Mouse (Mus musculus) kidney, postnatal 0 days (tissue): ENCODE measurements around the gene Hook2. TPM values are rescaled to one million over a fixed set of nuclear protein-coding genes. Genes with fewer than 3 reads are reported as not detected.

ENCODE experiments used
- ATAC-seq: fragments of 200-750 bp; cut with Nextera tagmentation; replicated peaks from 2 replicates; pipeline ENCODE4 v1.8.0; 2017; ENCODE audit warnings: low read depth, moderate number of reproducible peaks, moderate TSS enrichment, moderate library complexity; ENCODE audit not compliant: low FRiP score
- DNase-seq: peaks from one replicate; pipeline ENCODE4 v3.0.0-alpha.2; 2016; ENCODE audit warnings: low spot score
- H3K27ac ChIP-seq: fragments of 300-500 bp; sonication (generic); 2 replicates; pipeline ENCODE4 v1.5.1; 2014; ENCODE audit warnings: mild to moderate bottlenecking
- H3K27me3 ChIP-seq: fragments of 300-500 bp; sonication (generic); 2 replicates; pipeline ENCODE4 v1.6.1; 2014; ENCODE audit warnings: low read length, mixed read lengths; ENCODE audit not compliant: insufficient read depth
- H3K36me3 ChIP-seq: fragments of 300-500 bp; sonication (generic); 2 replicates; pipeline ENCODE4 v1.6.1; 2014; ENCODE audit warnings: low read length, mixed read lengths; ENCODE audit not compliant: insufficient read depth
- H3K4me1 ChIP-seq: fragments of 300-500 bp; sonication (generic); replicated peaks from 2 replicates; pipeline ENCODE4 v1.6.1; 2014; ENCODE audit warnings: antibody characterized with exemption, low read length, mixed read lengths; ENCODE audit not compliant: insufficient read depth
- H3K4me2 ChIP-seq: fragments of 300-500 bp; sonication (generic); 2 replicates; pipeline ENCODE4 v1.6.1; 2014; ENCODE audit warnings: mild to moderate bottlenecking, low read length, moderate library complexity, mixed read lengths
- H3K4me3 ChIP-seq: fragments of 300-500 bp; sonication (generic); replicated peaks from 2 replicates; pipeline ENCODE4 v1.5.1; 2014; ENCODE audit warnings: low read depth, low read length
- H3K9ac ChIP-seq: fragments of 300-500 bp; sonication (generic); 2 replicates; pipeline ENCODE4 v1.6.1; 2014; ENCODE audit warnings: low read depth, low read length
- H3K9me3 ChIP-seq: fragments of 300-500 bp; sonication (generic); replicated peaks from 2 replicates; pipeline ENCODE4 v1.6.1; 2016; ENCODE audit warnings: low read length, inconsistent platforms, mixed read lengths
- CTCF ChIP-seq: IDR thresholded peaks from 2 replicates; pipeline ENCODE4 v1.5.1; 2016; ENCODE audit warnings: antibody characterized with exemption, low read depth, mild to moderate bottlenecking, moderate library complexity
- WGBS: fragments of 180-500 bp; shearing (Covaris S2); extraction: QIAGEN DNeasy Blood & Tissue Kit; methylation state at CpG from one replicate; pipeline ENCODE4 v1.1.7; 2014; 5-methylcytosine and 5-hydroxymethylcytosine counted together
- polyA plus RNA-seq: library from polyadenylated mRNA; unstranded; fragments of >200 nt; fragmentation: Nextera tagmentation; extraction: Ambion mirVana; gene quantifications from 2 replicates; pipeline ENCODE4 v1.2.1, GENCODE M21; 2015

Gene Hook2
- polyA plus RNA-seq, 1 experiment from 2014 or later: 30.2 TPM

DNA sequence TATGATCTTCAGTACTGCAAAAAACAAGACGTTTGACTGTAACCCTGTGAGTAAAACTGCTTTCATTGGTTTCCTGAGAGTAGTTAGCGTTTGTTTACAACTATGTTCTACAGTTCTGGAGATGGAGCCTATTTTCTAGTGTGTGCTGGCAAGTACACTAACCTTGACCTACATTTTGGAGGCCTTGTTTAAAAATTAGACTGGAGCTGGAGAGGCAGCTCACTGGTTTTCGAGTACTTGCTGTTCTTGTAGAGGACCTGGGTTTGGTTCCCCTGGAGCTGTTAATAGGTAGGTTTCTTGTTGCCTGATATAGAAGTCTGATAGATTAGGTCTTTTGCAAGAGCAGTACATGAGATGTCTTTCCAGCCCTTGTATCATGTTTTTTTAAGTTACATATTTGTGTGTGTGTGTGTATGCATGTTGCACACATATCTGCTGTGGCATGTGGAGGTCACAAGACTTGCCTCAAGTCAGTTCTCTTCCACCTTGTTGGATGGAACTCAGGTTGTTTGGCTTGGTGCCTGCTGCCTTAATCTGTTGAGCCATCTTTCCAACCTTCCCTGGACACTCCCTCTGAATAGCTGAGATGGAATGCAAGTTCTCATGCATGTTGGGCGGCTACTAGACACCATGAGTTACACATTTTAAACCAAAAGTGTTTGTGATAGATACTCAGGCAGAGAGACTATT lies 42.4 kb downstream of the Hook2 start:
- Histone ChIP-seq H3K4me1 (peaks cover 13% of the 10 kb centered on the region; the same call in 1 of the 2 replicates), H3K9ac (no peak overlapping the region), H3K36me3 (peaks cover 26% of the 10 kb centered on the region), H3K27ac (peak overlapping the region; percentile 54; the same call in 1 of the 2 replicates), H3K4me2 (no peak overlapping the region), H3K4me3 (no peak overlapping the region), H3K9me3 (no peaks in the 10 kb centered on the region), H3K27me3 (no peaks in the 10 kb centered on the region)
- TF ChIP-seq CTCF: no peak
- ATAC-seq: no peak
- no peak for DNase-seq
- 80% methylated on average over 4 of the region's 4 CpGs for WGBS

DNA sequence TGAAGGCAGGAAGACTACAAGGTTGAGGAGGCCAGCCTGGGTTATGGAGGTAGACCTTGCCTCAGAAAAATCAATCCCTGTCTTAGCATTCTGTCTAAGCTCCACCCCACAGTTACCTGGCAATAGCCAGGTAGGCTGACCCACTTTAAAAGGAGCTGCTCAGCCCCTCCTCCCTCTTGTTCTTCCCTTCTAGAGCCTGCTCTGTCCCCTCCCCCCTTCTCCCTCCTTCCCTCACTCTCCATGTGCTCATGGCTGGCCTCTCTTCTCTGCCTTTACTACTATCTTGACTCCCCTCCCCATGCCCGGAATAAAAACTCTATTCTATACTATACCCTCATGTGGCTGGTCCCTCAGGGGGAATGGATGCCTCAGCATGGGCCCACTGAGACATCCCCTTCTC lies 43.5 kb downstream of the Hook2 start:
- H3K27ac ChIP-seq: no peak overlapping the region; the same call in 1 of the 2 replicates
- WGBS: 68% methylated on average over 1 of the region's 1 CpGs
- H3K9me3 ChIP-seq: no peaks in the 10 kb centered on the region

DNA sequence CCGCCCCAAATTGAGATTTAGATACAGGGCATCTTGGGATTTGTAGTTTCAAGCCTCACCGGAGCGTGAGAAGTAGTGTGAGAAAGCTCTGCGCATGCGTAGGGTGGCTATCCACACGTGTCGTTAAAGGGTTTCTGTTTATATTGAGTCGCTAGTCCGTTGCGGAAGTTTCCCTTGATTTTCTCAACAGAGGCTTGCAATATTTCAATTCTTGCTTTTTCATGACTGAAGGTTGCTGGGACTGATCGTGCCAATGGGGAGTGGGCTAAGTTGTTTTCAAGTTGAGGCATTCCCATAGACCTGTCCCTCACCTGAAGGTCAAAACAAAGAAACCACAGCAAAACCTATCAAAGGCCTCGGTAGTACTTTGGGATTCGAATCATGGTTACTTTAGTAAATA lies 44.4 kb downstream of the Hook2 start:
- TF ChIP-seq CTCF: no peak
- Histone ChIP-seq H3K36me3 (peaks cover 24% of the 10 kb centered on the region), H3K27ac (no peak overlapping the region), H3K9me3 (no peaks in the 10 kb centered on the region), H3K4me3 (peak overlapping the region; percentile 85), H3K27me3 (no peaks in the 10 kb centered on the region), H3K4me1 (peaks cover 13% of the 10 kb centered on the region), H3K4me2 (peak overlapping the region; percentile 91), H3K9ac (peak overlapping the region; percentile 69; the same call in 1 of the 2 replicates)
- DNase-seq (peak; percentile 95), ATAC-seq (no peak)
- 4% methylated on average over 13 of the region's 13 CpGs for WGBS

More for the DNA sequence above, 43.5 kb downstream of the Hook2 start:
- Histone ChIP-seq H3K36me3 (peaks cover 26% of the 10 kb centered on the region), H3K4me1 (peaks cover 12% of the 10 kb centered on the region), H3K9ac (no peak overlapping the region), H3K4me3 (no peak overlapping the region), H3K4me2 (no peak overlapping the region), H3K27me3 (no peaks in the 10 kb centered on the region)
- TF ChIP-seq CTCF: no peak
- no peak for DNase-seq
- no peak for ATAC-seq

DNA sequence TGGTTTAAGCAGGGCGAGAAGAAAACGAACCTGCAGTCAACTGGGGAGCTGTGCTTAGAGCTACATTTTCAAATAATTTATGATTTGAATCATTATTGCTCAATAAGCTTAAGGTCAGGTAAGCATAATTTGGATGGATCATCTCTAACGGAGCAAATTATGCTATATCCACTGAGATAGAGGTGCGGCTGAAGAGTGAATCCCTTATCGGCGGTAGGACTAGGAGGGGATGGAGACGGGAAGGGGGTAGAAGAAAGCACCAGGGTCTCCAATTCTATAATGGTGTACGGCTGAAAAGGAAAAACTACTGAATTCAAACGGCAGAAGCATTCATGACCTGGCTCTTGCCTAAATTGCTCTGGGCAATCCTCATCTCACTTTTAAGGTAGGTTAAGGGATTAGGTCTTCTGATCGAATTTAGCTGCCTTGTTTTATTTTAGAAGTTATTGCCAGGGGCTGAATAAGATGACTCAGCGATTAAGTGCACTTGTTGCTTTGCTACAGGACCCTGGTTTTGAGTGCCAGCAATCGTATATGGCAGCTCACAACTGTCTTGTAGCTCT lies 44.8 kb downstream of the Hook2 start:
- peaks cover 13% of the 10 kb centered on the region for H3K4me1 ChIP-seq
- TF ChIP-seq CTCF: no peak
- no peak for ATAC-seq
- H3K27me3 ChIP-seq: no peaks in the 10 kb centered on the region
- peak overlapping the region; percentile 92 for H3K27ac ChIP-seq
- peak overlapping the region; percentile 91 for H3K4me2 ChIP-seq
- peak overlapping the region; percentile 69 for H3K9ac ChIP-seq
- 7% methylated on average over 12 of the region's 12 CpGs for WGBS
- H3K9me3 ChIP-seq: no peaks in the 10 kb centered on the region
- peaks cover 19% of the 10 kb centered on the region for H3K36me3 ChIP-seq
- H3K4me3 ChIP-seq: peak overlapping the region; percentile 85
- DNase-seq: peak; percentile 18

DNA sequence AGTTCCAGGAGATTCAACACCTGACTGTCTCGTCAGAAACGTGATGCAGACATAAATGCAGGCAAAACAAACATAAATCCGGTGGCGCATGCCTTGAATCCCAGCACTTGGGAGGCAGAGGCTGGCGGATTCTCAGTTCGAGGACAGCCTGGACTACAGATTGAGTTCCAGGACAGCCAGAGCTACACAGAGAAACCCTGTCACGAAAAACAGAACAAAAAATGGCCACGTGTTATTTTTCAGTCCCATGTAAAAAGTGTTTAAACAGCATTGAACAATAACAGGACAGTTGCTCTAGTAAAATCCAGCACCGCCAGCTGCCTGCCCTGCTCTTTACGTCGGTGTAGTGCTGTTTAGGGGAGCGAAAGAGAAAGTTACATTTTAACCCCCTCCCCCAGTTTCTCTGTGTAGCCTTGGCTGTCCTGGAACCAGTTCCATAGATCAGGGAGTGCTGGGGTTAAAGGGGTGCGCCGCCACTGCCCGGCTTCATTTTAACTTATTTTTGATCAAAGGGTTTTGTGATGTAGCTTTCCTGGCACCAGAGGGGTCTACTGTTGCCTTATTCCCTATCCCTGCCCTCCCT lies 45.4 kb downstream of the Hook2 start:
- WGBS: 2% methylated on average over 15 of the region's 15 CpGs
- Histone ChIP-seq H3K9ac (peak overlapping the region; percentile 69), H3K9me3 (no peaks in the 10 kb centered on the region), H3K27ac (peak overlapping the region; percentile 92), H3K4me3 (peak overlapping the region; percentile 85), H3K27me3 (no peaks in the 10 kb centered on the region), H3K36me3 (peaks cover 20% of the 10 kb centered on the region), H3K4me2 (peak overlapping the region; percentile 91), H3K4me1 (peaks cover 13% of the 10 kb centered on the region)
- no peak for TF ChIP-seq CTCF
- DNase-seq (peak; percentile 47), ATAC-seq (0 out of 2 replicates have a peak, but pooled peaks have one; percentile 0)

DNA sequence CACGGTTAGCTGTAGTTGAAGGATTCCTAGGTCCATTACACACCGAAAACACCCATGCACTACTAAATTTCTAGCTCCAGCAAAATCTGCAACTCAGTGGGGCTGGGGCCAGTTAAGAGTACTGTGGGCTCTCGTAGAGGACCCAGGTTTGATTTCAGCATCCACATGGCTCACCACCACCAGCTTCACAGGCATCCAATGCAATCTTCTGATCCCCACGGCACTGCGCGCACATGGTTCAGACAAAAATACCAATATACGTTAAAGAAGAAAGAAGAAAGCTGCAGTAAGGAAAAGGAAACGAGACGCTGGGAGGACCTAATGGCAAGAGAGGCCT lies 45.9 kb downstream of the Hook2 start:
- ATAC-seq (peak; percentile 11), DNase-seq (no peak)
- peak overlapping the region; percentile 92 for H3K27ac ChIP-seq
- H3K9me3 ChIP-seq: no peaks in the 10 kb centered on the region
- H3K27me3 ChIP-seq: no peaks in the 10 kb centered on the region
- TF ChIP-seq CTCF: no peak
- under 1% methylated on average over 9 of the region's 9 CpGs for WGBS
- H3K36me3 ChIP-seq: peaks cover 18% of the 10 kb centered on the region
- H3K4me1 ChIP-seq: peaks cover 13% of the 10 kb centered on the region
- peak overlapping the region; percentile 69 for H3K9ac ChIP-seq
- H3K4me3 ChIP-seq: peak overlapping the region; percentile 85
- H3K4me2 ChIP-seq: peak overlapping the region; percentile 91
